Mouse (Mus musculus): ENCODE measurements around the gene Zmiz2. TPM values are rescaled to one million over a fixed set of nuclear protein-coding genes. Genes with fewer than 3 reads are reported as not detected.
"Not testable (repeated sequence)": the region's sequence is repeated elsewhere in the genome, so short reads cannot be mapped to it uniquely, and the experiment has no call there.

Gene Zmiz2
- polyA plus RNA-seq, 1 experiment from 2014 or later = 12.4 TPM

DNA sequence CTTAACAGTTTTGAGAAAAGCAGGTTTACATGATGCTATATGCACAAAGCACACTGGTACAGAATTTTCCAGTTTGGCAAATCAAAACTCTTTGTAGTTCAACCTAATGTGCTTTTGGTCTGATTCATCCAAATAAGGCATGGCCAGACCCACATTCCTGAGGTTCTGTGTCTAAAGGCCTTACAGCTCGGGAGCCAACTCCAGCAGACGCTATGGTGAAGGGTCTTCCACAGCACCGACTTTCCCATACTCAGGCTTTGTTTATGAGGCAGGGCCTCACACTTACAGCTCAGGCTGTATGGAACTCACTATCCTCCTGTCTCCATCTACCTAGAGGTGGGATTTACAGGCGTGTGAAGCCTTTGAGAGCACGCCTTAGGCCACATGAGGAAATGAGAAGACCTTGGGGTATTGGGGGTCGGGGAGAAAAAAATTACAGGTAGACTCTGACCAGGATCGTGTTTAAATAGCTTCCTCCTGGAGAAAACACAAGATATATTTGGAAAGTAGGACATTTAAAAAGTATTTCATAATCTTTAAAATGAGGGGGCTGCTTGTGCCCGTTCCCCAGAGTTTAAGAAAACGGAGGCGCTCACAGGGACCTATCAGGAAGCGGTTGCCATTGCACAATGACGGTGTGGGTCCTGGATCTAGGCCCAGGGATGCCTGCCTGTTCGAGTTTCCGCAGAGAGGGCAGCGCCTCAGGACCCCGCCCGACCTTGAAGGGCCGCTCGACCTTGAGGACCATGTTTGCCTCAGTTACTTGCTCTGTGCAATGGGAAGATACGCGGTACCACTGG lies 26.1 kb downstream of the Zmiz2 start, which contains the start of gene Ppia:
Ppia (plus strand) TSS at position 693 of the 800 bp plus-strand sequence.
- peak within 1 kb of the TSS; percentile 98 for H3K27ac ChIP-seq
- H3K4me1 ChIP-seq = peaks cover 22% of the 10 kb centered on the region
- ATAC-seq (ENCODE audit: insufficient number of reproducible peaks, insufficient read depth, low FRiP score, low TSS enrichment, low read depth) = no peak; the same call in 1 of the 2 replicates
- H3K27me3 ChIP-seq = no peaks in the 10 kb centered on the region
- H3K4me2 ChIP-seq = peak within 1 kb of the TSS; percentile 91
- H3K4me3 ChIP-seq = peak within 1 kb of the TSS; percentile 94
- H3K36me3 ChIP-seq = peaks cover 15% of the 10 kb centered on the region
- 4% methylated on average over 21 of the region's 21 CpGs for WGBS
- peak within 1 kb of the TSS; percentile 98 for H3K9ac ChIP-seq
- H3K9me3 ChIP-seq = no peaks in the 10 kb centered on the region

- H3K27ac ChIP-seq = peak overlapping the region; percentile 98
- under 1% methylated on average over 98 of the region's 102 CpGs for WGBS
- peak overlapping the region; percentile 98 for H3K9ac ChIP-seq
- H3K27me3 ChIP-seq = no peaks in the 10 kb centered on the region
- ATAC-seq (ENCODE audit: insufficient number of reproducible peaks, insufficient read depth, low FRiP score, low TSS enrichment, low read depth) = peak; percentile 95
- peak overlapping the region; percentile 94 for H3K4me3 ChIP-seq
- no peaks in the 10 kb centered on the region for H3K9me3 ChIP-seq
- peaks cover 22% of the 10 kb centered on the region for H3K4me1 ChIP-seq
- H3K36me3 ChIP-seq = peaks cover 23% of the 10 kb centered on the region
- H3K4me2 ChIP-seq = peak overlapping the region; percentile 91
These were observed 26.9 kb downstream of the Zmiz2 start for GRCm38 (mm10) chr11:6415551-6416404.

DNA sequence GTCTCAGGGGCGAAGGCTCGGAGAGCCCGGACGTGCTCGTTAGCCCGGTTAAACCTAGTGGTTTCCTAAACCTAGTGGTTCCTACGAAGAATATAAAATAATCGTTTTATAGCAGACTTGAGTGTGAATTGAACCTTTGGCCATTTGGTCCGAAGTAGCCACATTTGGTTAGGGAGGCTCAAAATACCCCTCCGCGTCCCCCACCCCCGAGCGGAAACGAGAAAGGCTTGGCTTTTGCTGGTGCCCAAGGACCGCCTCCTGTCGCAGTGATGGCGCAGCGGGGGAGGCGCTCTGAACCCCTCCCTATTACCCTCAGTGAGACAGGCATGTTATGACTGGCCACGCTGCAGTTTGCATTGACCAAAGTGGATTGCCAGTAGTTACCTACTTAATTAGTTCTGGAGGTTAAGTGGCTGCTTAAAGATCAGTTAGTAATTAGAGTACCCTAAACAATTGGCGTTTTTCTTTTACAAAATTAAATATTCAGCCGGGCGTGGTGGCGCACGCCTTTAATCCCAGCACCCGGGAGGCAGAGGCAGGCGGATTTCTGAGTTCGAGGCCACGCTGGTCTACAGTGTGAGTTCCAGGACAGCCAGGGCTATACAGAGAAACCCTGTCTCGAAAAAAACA lies 27.6 kb downstream of the Zmiz2 start:
- peak overlapping the region; percentile 91 for H3K4me2 ChIP-seq
- H3K9ac ChIP-seq = peak overlapping the region; percentile 98
- WGBS = 1% methylated on average over 30 of the region's 30 CpGs
- H3K36me3 ChIP-seq = peaks cover 28% of the 10 kb centered on the region
- H3K4me3 ChIP-seq = peak overlapping the region; percentile 94
- peak; percentile 28; the same call in 1 of the 2 replicates for ATAC-seq (ENCODE audit: insufficient number of reproducible peaks, insufficient read depth, low FRiP score, low TSS enrichment, low read depth)
- no peaks in the 10 kb centered on the region for H3K9me3 ChIP-seq
- peak overlapping the region; percentile 98 for H3K27ac ChIP-seq
- peaks cover 22% of the 10 kb centered on the region for H3K4me1 ChIP-seq
- H3K27me3 ChIP-seq = no peaks in the 10 kb centered on the region

GRCm38 (mm10) chr11:6417069-6417468 lies 28.2 kb downstream of the Zmiz2 start:
- Histone ChIP-seq H3K27me3 (no peaks in the 10 kb centered on the region), H3K9ac (peak overlapping the region; percentile 98), H3K36me3 (peaks cover 28% of the 10 kb centered on the region), H3K27ac (peak overlapping the region; percentile 98), H3K4me1 (peaks cover 22% of the 10 kb centered on the region), H3K9me3 (no peaks in the 10 kb centered on the region), H3K4me3 (peak overlapping the region; percentile 94), H3K4me2 (peak overlapping the region; percentile 91)
- WGBS = 34% methylated on average over 2 of the region's 2 CpGs
- ATAC-seq (ENCODE audit: insufficient number of reproducible peaks, insufficient read depth, low FRiP score, low TSS enrichment, low read depth) = no peak

- H3K9ac ChIP-seq = 0 out of 2 replicates have a peak overlapping the region, but pooled peaks have one; percentile 98
- peaks cover 31% of the 10 kb centered on the region for H3K36me3 ChIP-seq
- peaks cover 22% of the 10 kb centered on the region for H3K4me1 ChIP-seq
- H3K4me2 ChIP-seq = peak overlapping the region; percentile 91
- ATAC-seq (ENCODE audit: insufficient number of reproducible peaks, insufficient read depth, low FRiP score, low TSS enrichment, low read depth) = no peak
- no peak overlapping the region; the same call in 1 of the 2 replicates for H3K27ac ChIP-seq
- peak overlapping the region; percentile 94 for H3K4me3 ChIP-seq
- H3K9me3 ChIP-seq = no peaks in the 10 kb centered on the region
- no peaks in the 10 kb centered on the region for H3K27me3 ChIP-seq
These were observed 28.6 kb downstream of the Zmiz2 start for GRCm38 (mm10) chr11:6417490-6417889.

- peak overlapping the region; percentile 91 for H3K4me2 ChIP-seq
- H3K4me3 ChIP-seq = peak overlapping the region; percentile 0; the same call in 1 of the 2 replicates
- ATAC-seq (ENCODE audit: insufficient number of reproducible peaks, insufficient read depth, low FRiP score, low TSS enrichment, low read depth) = no peak
- WGBS = 85% methylated on average over 5 of the region's 5 CpGs
- peaks cover 22% of the 10 kb centered on the region for H3K4me1 ChIP-seq
- no peaks in the 10 kb centered on the region for H3K9me3 ChIP-seq
- peaks cover 43% of the 10 kb centered on the region for H3K36me3 ChIP-seq
- no peaks in the 10 kb centered on the region for H3K27me3 ChIP-seq
- H3K9ac ChIP-seq = 0 out of 2 replicates have a peak overlapping the region, but pooled peaks have one; percentile 11
- no peak overlapping the region for H3K27ac ChIP-seq
These were observed 29.9 kb downstream of the Zmiz2 start for GRCm38 (mm10) chr11:6418751-6419150.

DNA sequence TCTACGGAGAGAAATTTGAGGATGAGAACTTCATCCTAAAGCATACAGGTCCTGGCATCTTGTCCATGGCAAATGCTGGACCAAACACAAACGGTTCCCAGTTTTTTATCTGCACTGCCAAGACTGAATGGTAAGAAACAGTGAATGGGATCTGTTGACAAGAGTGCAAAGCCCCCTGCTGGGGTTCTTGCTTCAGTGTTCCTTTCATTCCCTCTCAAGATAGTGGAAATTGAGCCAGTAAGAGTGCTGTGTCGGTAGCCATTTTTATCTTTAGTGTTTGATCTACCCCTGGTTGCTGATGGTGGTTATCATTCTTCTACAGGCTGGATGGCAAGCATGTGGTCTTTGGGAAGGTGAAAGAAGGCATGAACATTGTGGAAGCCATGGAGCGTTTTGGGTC lies 30.3 kb downstream of the Zmiz2 start:
- H3K9me3 ChIP-seq = not testable (repeated sequence)

GRCm38 (mm10) chr11:6420283-6420703 lies 31.4 kb downstream of the Zmiz2 start:
- Histone ChIP-seq H3K4me3 (no peak overlapping the region), H3K36me3 (peaks cover 55% of the 10 kb centered on the region), H3K27me3 (no peaks in the 10 kb centered on the region), H3K4me2 (no peak overlapping the region), H3K27ac (no peak overlapping the region), H3K9me3 (no peaks in the 10 kb centered on the region), H3K9ac (no peak overlapping the region), H3K4me1 (peaks cover 12% of the 10 kb centered on the region; the same call in 1 of the 2 replicates)
- 28% methylated on average over 1 of the region's 1 CpGs for WGBS
- ATAC-seq (ENCODE audit: insufficient number of reproducible peaks, insufficient read depth, low FRiP score, low TSS enrichment, low read depth) = no peak

More for the DNA sequence above, 30.3 kb downstream of the Zmiz2 start:
- Histone ChIP-seq H3K4me1 (peaks cover 20% of the 10 kb centered on the region), H3K36me3 (peaks cover 46% of the 10 kb centered on the region)
- ATAC-seq (ENCODE audit: insufficient number of reproducible peaks, insufficient read depth, low FRiP score, low TSS enrichment, low read depth); H3K27ac ChIP-seq; H3K4me2 ChIP-seq; H3K27me3 ChIP-seq; H3K4me3 ChIP-seq; H3K9ac ChIP-seq: not testable (repeated sequence)
- 76% methylated on average over 4 of the region's 4 CpGs for WGBS

DNA sequence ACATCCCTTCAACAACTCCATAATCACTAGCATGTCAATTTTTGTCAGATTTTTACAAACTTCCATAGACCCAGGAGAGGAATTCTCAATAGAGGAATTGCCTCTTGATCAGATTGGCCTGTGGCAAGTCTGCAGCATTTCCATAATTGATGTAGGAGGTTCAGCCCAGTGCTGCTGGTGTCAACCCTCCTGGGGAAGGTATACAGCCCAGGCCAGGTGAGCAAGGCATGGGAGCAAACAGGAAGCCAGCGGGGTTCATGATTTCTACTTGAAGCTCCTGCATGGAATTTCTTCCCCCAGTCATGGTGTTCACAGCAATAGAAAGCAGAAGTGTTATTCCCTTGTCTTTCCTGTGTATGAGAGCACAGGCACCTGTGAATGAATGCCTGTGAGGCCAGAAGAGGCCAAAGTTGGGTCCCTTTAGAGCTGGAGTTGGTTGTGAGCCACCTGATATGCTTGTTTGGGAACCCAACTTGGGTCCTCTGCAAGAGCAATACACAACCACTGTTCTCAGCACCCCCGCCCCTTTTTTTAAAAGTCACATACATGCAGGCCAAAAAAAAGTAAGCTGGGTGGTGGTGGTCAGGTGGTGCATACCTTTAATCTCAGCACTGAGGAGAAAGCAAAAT lies 32.0 kb downstream of the Zmiz2 start:
- Histone ChIP-seq H3K27ac (0 out of 2 replicates have a peak overlapping the region, but pooled peaks have one; percentile 12), H3K4me3 (no peak overlapping the region), H3K36me3 (peaks cover 58% of the 10 kb centered on the region), H3K4me1 (peaks cover 12% of the 10 kb centered on the region; the same call in 1 of the 2 replicates), H3K9ac (no peak overlapping the region), H3K9me3 (no peaks in the 10 kb centered on the region), H3K27me3 (no peaks in the 10 kb centered on the region), H3K4me2 (no peak overlapping the region)
- 71% methylated on average over 2 of the region's 2 CpGs for WGBS
- ATAC-seq (ENCODE audit: insufficient number of reproducible peaks, insufficient read depth, low FRiP score, low TSS enrichment, low read depth) = no peak

DNA sequence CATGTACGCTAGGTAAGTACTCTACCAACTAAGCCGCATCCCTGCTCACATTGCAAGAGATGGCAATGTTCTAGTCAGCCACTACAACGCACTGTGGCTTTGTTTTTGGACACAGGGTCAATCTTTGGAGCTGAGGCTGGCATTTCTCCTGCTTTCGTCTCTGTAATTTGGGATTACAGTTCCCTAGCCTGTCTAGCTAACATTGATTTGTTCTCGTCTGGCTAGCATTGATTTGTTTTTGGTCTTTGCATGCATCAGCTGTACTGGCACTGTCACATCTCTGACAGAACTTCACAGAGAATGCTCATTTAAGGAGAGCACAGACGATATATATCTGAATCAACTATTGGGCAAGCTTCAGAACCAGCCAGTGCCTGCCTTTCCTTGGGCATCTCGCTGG lies 41.3 kb downstream of the Zmiz2 start:
- 91% methylated on average over 7 of the region's 7 CpGs for WGBS
- Histone ChIP-seq H3K4me3 (no peak overlapping the region), H3K36me3 (peaks cover 95% of the 10 kb centered on the region), H3K4me1 (no peaks in the 10 kb centered on the region), H3K9ac (no peak overlapping the region), H3K27me3 (no peaks in the 10 kb centered on the region), H3K4me2 (no peak overlapping the region), H3K9me3 (no peaks in the 10 kb centered on the region), H3K27ac (no peak overlapping the region)
- ATAC-seq (ENCODE audit: insufficient number of reproducible peaks, insufficient read depth, low FRiP score, low TSS enrichment, low read depth) = no peak

GRCm38 (mm10) chr11:6436442-6436841 lies 47.6 kb downstream of the Zmiz2 start:
- Histone ChIP-seq H3K4me1 (no peaks in the 10 kb centered on the region), H3K9ac (no peak overlapping the region), H3K9me3 (no peaks in the 10 kb centered on the region; the same call in 1 of the 2 replicates), H3K27ac (no peak overlapping the region), H3K27me3 (no peaks in the 10 kb centered on the region), H3K4me3 (no peak overlapping the region), H3K4me2 (no peak overlapping the region), H3K36me3 (peaks cover 78% of the 10 kb centered on the region)
- 74% methylated on average over 8 of the region's 8 CpGs for WGBS
- no peak for ATAC-seq (ENCODE audit: insufficient number of reproducible peaks, insufficient read depth, low FRiP score, low TSS enrichment, low read depth)
